Mouse (Mus musculus): ENCODE data around the gene Utp4.

GRCm38 (mm10) chr8:106958212-106958611 lies 64.8 kb downstream of the Utp4 start:
- TF ChIP-seq CTCF (IDR thresholded peaks at IDR 0.05; ENCODE audit: low read depth) (no peak), EP300 (IDR thresholded peaks at IDR 0.05; ENCODE audit: low read depth) (no peak)
